Mouse (Mus musculus) myocyte (in vitro differentiated cells): ENCODE data around the gene Gm49776.

ENCODE experiments used
- E2F4 ChIP-seq: IDR thresholded peaks from one replicate; pipeline ENCODE4 v1.6.1; 2011; ENCODE audit warnings: mild to moderate bottlenecking, control low read depth, moderate library complexity; ENCODE audit not compliant: insufficient read depth
- MYOG ChIP-seq, 3 experiments: IDR thresholded peaks; one replicate each; pipeline ENCODE4 v1.6.1; 2011; ENCODE audit warnings: control low read depth in 2 of 3, low read depth in 2 of 3, mild to moderate bottlenecking in 2 of 3; ENCODE audit not compliant: insufficient read length in 2 of 3, control insufficient read depth in 1 of 3, insufficient read depth in 1 of 3
- POLR2A ChIP-seq: IDR thresholded peaks from one replicate; pipeline ENCODE4 v1.6.1; 2011; ENCODE audit warnings: low read depth, mild to moderate bottlenecking, control low read depth, moderate library complexity; ENCODE audit not compliant: insufficient read length
- POLR2AphosphoS2 ChIP-seq: IDR thresholded peaks from one replicate; pipeline ENCODE4 v1.6.1; 2011; ENCODE audit warnings: low read depth, control low read depth; ENCODE audit not compliant: insufficient read length
- REST ChIP-seq: IDR thresholded peaks from one replicate; pipeline ENCODE4 v1.6.1; 2011; ENCODE audit warnings: mild to moderate bottlenecking, control low read depth, moderate library complexity; ENCODE audit not compliant: insufficient read depth, insufficient read length
- TCF3 ChIP-seq: IDR thresholded peaks from one replicate; pipeline ENCODE4 v1.6.1; 2011; ENCODE audit warnings: low read depth, control low read depth; ENCODE audit not compliant: insufficient read length
- USF1 ChIP-seq: IDR thresholded peaks from one replicate; pipeline ENCODE4 v1.6.1; 2011; ENCODE audit warnings: low read depth, mild to moderate bottlenecking, control low read depth, moderate library complexity

- TF ChIP-seq POLR2AphosphoS2 = no peak
- TF ChIP-seq MYOG (IDR thresholded peaks at IDR 0.05; ENCODE audit: control insufficient read depth in 1 of 3, insufficient read depth in 1 of 3, insufficient read length in 2 of 3, low read depth in 2 of 3) = no peak
- no peak for TF ChIP-seq POLR2A
- TF ChIP-seq USF1 = no peak
- no peak for TF ChIP-seq TCF3
- no peak for TF ChIP-seq REST
- no peak for TF ChIP-seq E2F4
Observed at GRCm38 (mm10) chr16:18222188-18222587, 35.9 kb downstream of the Gm49776 start.
